Mouse (Mus musculus): ENCODE measurements at regions not wholly inside any gene's neighbourhood (a gene's known extent, or its start where the extent isn't known, plus 50 kb on each side); places are given as distances from the start of the nearest gene placed in this dataset.

GRCm38 (mm10) chr8:47769452-47769851, 52.5 kb upstream of the Cldn24 start:
- Histone ChIP-seq H3K4me3 (no peak overlapping the region), H3K9me3 (no peaks in the 10 kb centered on the region), H3K27ac (no peak overlapping the region), H3K4me1 (peaks cover 13% of the 10 kb centered on the region), H3K27me3 (no peaks in the 10 kb centered on the region), H3K36me3 (no peaks in the 10 kb centered on the region), H3K4me2 (replicated peaks) (no peak overlapping the region), H3K9ac (no peak overlapping the region)
- 85% methylated on average over 5 of the region's 5 CpGs for WGBS
- no peak for ATAC-seq (ENCODE audit: low FRiP score, low read depth)

GRCm38 (mm10) chr8:47768751-47769150, 53.2 kb upstream of the Cldn24 start:
- no peaks in the 10 kb centered on the region for H3K9me3 ChIP-seq
- H3K4me1 ChIP-seq = peaks cover 20% of the 10 kb centered on the region
- no peak for ATAC-seq (ENCODE audit: low FRiP score, low read depth)
- H3K27me3 ChIP-seq = no peaks in the 10 kb centered on the region
- WGBS = 87% methylated on average over 8 of the region's 8 CpGs
- H3K27ac ChIP-seq = no peak overlapping the region
- H3K36me3 ChIP-seq = no peaks in the 10 kb centered on the region
- no peak overlapping the region for H3K9ac ChIP-seq
- no peak overlapping the region for H3K4me2 ChIP-seq (replicated peaks)
- no peak overlapping the region for H3K4me3 ChIP-seq

GRCm38 (mm10) chr8:47764480-47764879, 50.7 kb upstream of the Cdkn2aip start:
- Histone ChIP-seq H3K4me2 (replicated peaks) (peak overlapping the region; percentile 50), H3K9ac (no peak overlapping the region), H3K4me3 (peak overlapping the region; percentile 10; the same call in 1 of the 2 replicates), H3K4me1 (peaks cover 36% of the 10 kb centered on the region), H3K36me3 (no peaks in the 10 kb centered on the region), H3K27me3 (peaks cover 4% of the 10 kb centered on the region; the same call in 1 of the 2 replicates), H3K9me3 (no peaks in the 10 kb centered on the region), H3K27ac (peak overlapping the region; percentile 33; the same call in 1 of the 2 replicates)
- WGBS = 45% methylated on average over 15 of the region's 15 CpGs
- no peak for ATAC-seq (ENCODE audit: low FRiP score, low read depth)

GRCm38 (mm10) chr8:47764068-47764467, 50.3 kb upstream of the Cdkn2aip start:
- H3K4me3 ChIP-seq = peak overlapping the region; percentile 10; the same call in 1 of the 2 replicates
- H3K27ac ChIP-seq = peak overlapping the region; percentile 33; the same call in 1 of the 2 replicates
- no peaks in the 10 kb centered on the region for H3K36me3 ChIP-seq
- peak; percentile 60; the same call in 1 of the 2 replicates for ATAC-seq (ENCODE audit: low FRiP score, low read depth)
- no peaks in the 10 kb centered on the region for H3K9me3 ChIP-seq
- peaks cover 4% of the 10 kb centered on the region; the same call in 1 of the 2 replicates for H3K27me3 ChIP-seq
- peaks cover 36% of the 10 kb centered on the region for H3K4me1 ChIP-seq
- peak overlapping the region; percentile 50 for H3K4me2 ChIP-seq (replicated peaks)
- H3K9ac ChIP-seq = no peak overlapping the region
- 22% methylated on average over 11 of the region's 11 CpGs for WGBS

All from limb, embryonic 13.5 days (tissue).